Mouse (Mus musculus): Measurements from ENCODE around the gene Bhlhe23. TPM values are rescaled to one million over a fixed set of nuclear protein-coding genes. Genes with fewer than 3 reads are reported as not detected.
A peak's percentile ranks its signal among the peaks of the same experiment; 100 is the strongest.

Bhlhe23 gene
- polyA plus RNA-seq, 1 experiment from 2014 or later = not detected

GRCm38 (mm10) chr2:180746569-180747192 lies 30.0 kb downstream of the Bhlhe23 start:
- in situ Hi-C loops (cut with MboI; ENCODE audit: low pct_unique_long_range_greater_than_20kb) = loop anchor here (10.0 kb wide), 1 partner anchor 172 kb away; no protein-coding TSS in a partner anchor

GRCm38 (mm10) chr2:180745248-180745927 lies 31.3 kb downstream of the Bhlhe23 start:
- CTCF ChIA-PET = interaction anchor here (0.6 to 3.8 kb wide), 13 partner anchors 10 to 164 kb away, joined by 3 to 14 read pairs (median 4); partner anchors contain the start of gene Mrgbp
- TF ChIP-seq CTCF (IDR thresholded peaks at IDR 0.05) = peak; percentile 99
- in situ Hi-C loops (cut with MboI; ENCODE audit: low pct_unique_long_range_greater_than_20kb) = loop anchor here (10.0 kb wide), 1 partner anchor 171 kb away; no protein-coding TSS in a partner anchor
- ATAC-seq = peak; percentile 75
- peak; percentile 28 for DNase-seq (ENCODE audit: low read depth, low spot score)
- peaks cover 20% of the 10 kb centered on the region for H3K27me3 ChIP-seq
- POLR2A ChIA-PET = no interaction called here

More at GRCm38 (mm10) chr2:180746569-180747192, 30.0 kb downstream of the Bhlhe23 start:
- DNase-seq (ENCODE audit: low read depth, low spot score) = no peak
- no peak for ATAC-seq
- peaks cover 14% of the 10 kb centered on the region for H3K27me3 ChIP-seq
- ChIA-PET POLR2A (no interaction called here), CTCF (interaction anchor here (1.4 to 3.8 kb wide), 3 partner anchors 9 to 165 kb away, joined by 4 to 14 read pairs (median 6); partner anchors contain the start of gene Mrgbp)
- TF ChIP-seq CTCF (IDR thresholded peaks at IDR 0.05) = no peak

- peaks cover 29% of the 10 kb centered on the region for H3K27me3 ChIP-seq
- ChIA-PET CTCF (interaction anchor here (2.5 kb wide), 1 partner anchor 36 kb away, joined by 7 read pairs; no protein-coding TSS in a partner anchor), POLR2A (no interaction called here)
- no peak for TF ChIP-seq CTCF (IDR thresholded peaks at IDR 0.05)
- in situ Hi-C loops (cut with MboI; ENCODE audit: low pct_unique_long_range_greater_than_20kb) = loop anchor here (10.0 kb wide), 1 partner anchor 169 kb away; no protein-coding TSS in a partner anchor
- ATAC-seq = no peak
- no peak for DNase-seq (ENCODE audit: low read depth, low spot score)
These were observed 33.4 kb downstream of the Bhlhe23 start for GRCm38 (mm10) chr2:180743321-180743720.

- H3K27me3 ChIP-seq = peaks cover 25% of the 10 kb centered on the region
- no peak for TF ChIP-seq CTCF (IDR thresholded peaks at IDR 0.05)
- in situ Hi-C loops (cut with MboI; ENCODE audit: low pct_unique_long_range_greater_than_20kb) = loop anchor here (10.0 kb wide), 1 partner anchor 168 kb away; no protein-coding TSS in a partner anchor
- ChIA-PET CTCF (no interaction called here), POLR2A (no interaction called here)
- ATAC-seq (no peak), DNase-seq (ENCODE audit: low read depth, low spot score) (no peak)
These were observed 33.9 kb downstream of the Bhlhe23 start for GRCm38 (mm10) chr2:180742820-180743219.

GRCm38 (mm10) chr2:180741421-180741820 lies 35.3 kb downstream of the Bhlhe23 start:
- DNase-seq (ENCODE audit: low read depth, low spot score) (no peak), ATAC-seq (no peak)
- no peak for TF ChIP-seq CTCF (IDR thresholded peaks at IDR 0.05)
- H3K27me3 ChIP-seq = peaks cover 25% of the 10 kb centered on the region
- ChIA-PET CTCF (interaction anchor here (1.7 kb wide), 1 partner anchor 84 kb away, joined by 4 read pairs; no protein-coding TSS in a partner anchor), POLR2A (no interaction called here)
- in situ Hi-C loops (cut with MboI; ENCODE audit: low pct_unique_long_range_greater_than_20kb) = loop anchor here (10.0 kb wide), 1 partner anchor 167 kb away; no protein-coding TSS in a partner anchor

GRCm38 (mm10) chr2:180740349-180740748 lies 36.4 kb downstream of the Bhlhe23 start:
- DNase-seq (ENCODE audit: low read depth, low spot score) = no peak
- TF ChIP-seq CTCF (IDR thresholded peaks at IDR 0.05) = no peak
- in situ Hi-C loops (cut with MboI; ENCODE audit: low pct_unique_long_range_greater_than_20kb) = loop anchor here (10.0 kb wide), 1 partner anchor 166 kb away; no protein-coding TSS in a partner anchor
- H3K27me3 ChIP-seq = peaks cover 25% of the 10 kb centered on the region
- CTCF ChIA-PET = interaction anchor here (1.7 kb wide), 1 partner anchor 83 kb away, joined by 4 read pairs; no protein-coding TSS in a partner anchor
- no peak for ATAC-seq
- POLR2A ChIA-PET = no interaction called here

GRCm38 (mm10) chr2:180737984-180738383 lies 38.7 kb downstream of the Bhlhe23 start:
- no peak for DNase-seq (ENCODE audit: low read depth, low spot score)
- ATAC-seq = no peak
- H3K27me3 ChIP-seq = peaks cover 22% of the 10 kb centered on the region
- ChIA-PET CTCF (no interaction called here), POLR2A (no interaction called here)
- in situ Hi-C loops (cut with MboI; ENCODE audit: low pct_unique_long_range_greater_than_20kb) = no loop called here
- no peak for TF ChIP-seq CTCF (IDR thresholded peaks at IDR 0.05)

- H3K27me3 ChIP-seq = peaks cover 14% of the 10 kb centered on the region
- POLR2A ChIA-PET = interaction anchor here (0.6 kb wide), 1 partner anchor 391 kb away, joined by 3 read pairs; no protein-coding TSS in a partner anchor
- in situ Hi-C loops (cut with MboI; ENCODE audit: low pct_unique_long_range_greater_than_20kb) = no loop called here
These were observed 41.5 kb downstream of the Bhlhe23 start for GRCm38 (mm10) chr2:180735232-180735631.

GRCm38 (mm10) chr2:180731984-180732383 lies 44.7 kb downstream of the Bhlhe23 start:
- ChIA-PET CTCF (no interaction called here), POLR2A (no interaction called here)
- ATAC-seq (no peak), DNase-seq (ENCODE audit: low read depth, low spot score) (no peak)
- no peak for TF ChIP-seq CTCF (IDR thresholded peaks at IDR 0.05)
- peaks cover 4% of the 10 kb centered on the region for H3K27me3 ChIP-seq
- in situ Hi-C loops (cut with MboI; ENCODE audit: low pct_unique_long_range_greater_than_20kb) = no loop called here

More at GRCm38 (mm10) chr2:180735232-180735631, 41.5 kb downstream of the Bhlhe23 start:
- ATAC-seq (no peak), DNase-seq (ENCODE audit: low read depth, low spot score) (no peak)
- CTCF ChIA-PET = interaction anchor here (2.5 kb wide), 1 partner anchor 9 kb away, joined by 7 read pairs; no protein-coding TSS in a partner anchor
- no peak for TF ChIP-seq CTCF (IDR thresholded peaks at IDR 0.05)

GRCm38 (mm10) chr2:180731036-180731435 lies 45.7 kb downstream of the Bhlhe23 start:
- no peak for TF ChIP-seq CTCF (IDR thresholded peaks at IDR 0.05)
- in situ Hi-C loops (cut with MboI; ENCODE audit: low pct_unique_long_range_greater_than_20kb) = no loop called here
- peaks cover 4% of the 10 kb centered on the region for H3K27me3 ChIP-seq
- POLR2A ChIA-PET = no interaction called here
- no peak for ATAC-seq
- CTCF ChIA-PET = no interaction called here
- no peak for DNase-seq (ENCODE audit: low read depth, low spot score)
